Mouse (Mus musculus) olfactory bulb, adult 2 months (tissue): ENCODE results near the gene Rbks.
A peak's percentile ranks its signal among the peaks of the same experiment; 100 is the strongest.

Source experiments
- CTCF ChIP-seq: fragments of 200-500 bp; IDR thresholded peaks from 2 replicates; pipeline ENCODE4 v1.5.1; 2012; ENCODE audit warnings: low read depth, mild to moderate bottlenecking, low read length, moderate library complexity; ENCODE audit not compliant: insufficient read depth
- POLR2A ChIP-seq: fragments of 200-500 bp; IDR thresholded peaks from 2 replicates; pipeline ENCODE4 v1.6.1; 2012; ENCODE audit warnings: mild to moderate bottlenecking, low read depth, low read length, moderate library complexity; ENCODE audit not compliant: insufficient read depth

GRCm38 (mm10) chr5:31613852-31614286, 83.6 kb downstream of the Rbks start:
- peak; percentile 35; the same call in 1 of the 2 replicates for TF ChIP-seq POLR2A
- TF ChIP-seq CTCF: peak; percentile 69
